Mouse (Mus musculus) kidney, adult 2 months (tissue): ENCODE measurements at regions not wholly inside any gene's neighbourhood (a gene's known extent, or its start where the extent isn't known, plus 50 kb on each side); places are given as distances from the start of the nearest gene placed in this dataset.

ENCODE experiments used
- CTCF ChIP-seq: fragments of 200-500 bp; conservative IDR thresholded peaks from 2 replicates; pipeline ENCODE4 v1.5.1; 2011; ENCODE audit warnings: low read depth, mild to moderate bottlenecking, control low read depth, low read length, moderate library complexity, mixed read lengths; ENCODE audit not compliant: insufficient read depth, insufficient read length
- POLR2A ChIP-seq: fragments of 200-500 bp; IDR thresholded peaks from one replicate; pipeline ENCODE4 v1.6.1; 2011; ENCODE audit warnings: low read depth, low read length, control low read depth

DNA sequence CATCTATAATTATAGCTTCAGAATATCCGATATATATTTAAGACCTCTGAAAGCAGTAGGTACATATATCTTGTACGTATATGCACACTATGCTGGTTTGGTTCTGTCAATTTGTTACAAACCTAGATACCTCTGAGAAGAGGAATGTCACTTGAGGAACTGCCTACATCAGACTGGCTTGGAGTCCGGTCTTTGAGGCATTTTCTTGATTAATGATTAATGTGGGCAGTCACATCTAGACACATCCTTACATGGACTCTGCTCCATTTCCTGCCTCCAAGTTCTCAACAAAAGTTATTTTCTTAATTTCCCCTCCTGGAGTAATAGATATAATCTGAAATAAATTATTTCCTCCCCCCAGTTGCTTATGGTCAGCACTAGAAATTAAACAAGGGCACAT is 102.6 kb upstream of the Catsperb start:
- no peak for TF ChIP-seq POLR2A
- no peak for TF ChIP-seq CTCF
